Mouse (Mus musculus): ENCODE measurements around the gene Heg1.

GRCm38 (mm10) chr16:33756396-33756795 lies 72.2 kb downstream of the Heg1 start:
- TF ChIP-seq CTCF (IDR thresholded peaks at IDR 0.05) = no peak
- no peak for TF ChIP-seq EP300 (IDR thresholded peaks at IDR 0.05)
